Mouse (Mus musculus): ENCODE results near the gene Lhfpl2.

GRCm38 (mm10) chr13:94065276-94066050, 7.9 kb downstream of the Lhfpl2 start:
- no peak for TF ChIP-seq CTCF (IDR thresholded peaks at IDR 0.05; ENCODE audit: insufficient read depth, low read depth, low read length)
- TF ChIP-seq POLR2A (IDR thresholded peaks at IDR 0.05; ENCODE audit: insufficient read depth, low read depth, low read length): no peak
